ENCODE assay signal across 8 mouse cellular contexts in the genomic region with DNA sequence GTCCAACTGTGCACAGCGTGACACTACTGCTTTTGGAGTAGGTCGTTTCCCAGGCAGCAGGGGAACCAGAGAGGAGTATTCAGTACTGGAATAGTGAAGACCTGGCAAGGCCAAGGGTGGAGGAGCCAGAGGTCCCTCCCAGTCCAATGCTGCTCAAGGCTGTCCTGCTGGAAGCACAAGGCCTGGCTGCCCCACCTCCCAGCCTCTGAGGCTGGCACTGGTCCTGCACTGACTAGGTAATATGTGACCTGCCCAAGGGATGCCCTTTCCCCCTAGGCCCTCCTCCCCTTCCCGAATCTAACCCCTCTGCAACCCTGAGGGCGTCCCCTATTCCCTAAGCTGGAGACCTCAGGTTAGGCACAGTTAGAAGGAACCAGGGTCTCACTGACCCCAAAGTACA. TPM values are rescaled to one million over a fixed set of nuclear protein-coding genes. Genes with fewer than 3 reads are reported as not detected.
DNase-seq lines count a peak whose midpoint lies in the region; ATAC-seq and TF ChIP-seq lines count a peak whose summit lies in the region.

No protein-coding gene starts in this region.

- no peak overlapping the region for H3K9ac ChIP-seq in heart, adult 2 months (ENCODE audit: low read depth, low read length)
- no peak overlapping the region for H3K9ac ChIP-seq in hindbrain, embryonic 11.5 days (ENCODE audit: low read depth, low read length)
- H3K9ac ChIP-seq in limb, embryonic 12.5 days (replicated peaks) = peak overlapping the region; percentile 75; the same call in 1 of the 2 replicates

- H3K4me3 ChIP-seq in heart, embryonic 10.5 days = peak overlapping the region; percentile 69
- H3K4me3 ChIP-seq in heart, adult 2 months = no peak overlapping the region
- H3K4me3 ChIP-seq in hindbrain, embryonic 11.5 days (ENCODE audit: low read depth, low read length) = peak overlapping the region; percentile 41; the same call in 1 of the 2 replicates
- H3K4me3 ChIP-seq in limb, embryonic 12.5 days (replicated peaks) = peak overlapping the region; percentile 65

- no peak for DNase-seq in heart, embryonic 10.5 days (ENCODE audit: low spot score)
- DNase-seq in heart, adult 2 months = no peak
- DNase-seq in adipocyte (ENCODE audit: low spot score) = peak; percentile 44
- DNase-seq in hindbrain, embryonic 11.5 days (ENCODE audit: low spot score) = no peak
- DNase-seq in B cell, adult 2 months = no peak
- DNase-seq in cerebellum, adult 11 months = no peak
- DNase-seq in c-Kit-positive CD71-positive TER-119-positive erythroid progenitor cells, embryonic 14.5 days (ENCODE audit: low spot score) = no peak

- peak overlapping the region; percentile 12 for H3K4me2 ChIP-seq in hindbrain, embryonic 11.5 days (replicated peaks; ENCODE audit: low read depth, low read length)
- H3K4me2 ChIP-seq in limb, embryonic 12.5 days = peak overlapping the region; percentile 77

- TF ChIP-seq POLR2A in heart, adult 2 months (IDR thresholded peaks at IDR 0.05; ENCODE audit: insufficient read depth, low read depth, low read length) = no peak

- no peak for ATAC-seq in hindbrain, embryonic 11.5 days (ENCODE audit: low FRiP score)
- ATAC-seq in limb, embryonic 12.5 days (ENCODE audit: insufficient number of reproducible peaks, insufficient read depth, low FRiP score, low TSS enrichment, low read depth) = no peak

- no peaks in the 10 kb centered on the region for H3K36me3 ChIP-seq in heart, embryonic 10.5 days
- no peaks in the 10 kb centered on the region for H3K36me3 ChIP-seq in heart, adult 2 months (ENCODE audit: control insufficient read depth, insufficient read depth, low read length)
- no peaks in the 10 kb centered on the region for H3K36me3 ChIP-seq in hindbrain, embryonic 11.5 days (ENCODE audit: control insufficient read depth, insufficient read depth, low read length)
- no peaks in the 10 kb centered on the region for H3K36me3 ChIP-seq in limb, embryonic 12.5 days

- 52% methylated on average over 4 of the region's 4 CpGs for WGBS in heart, embryonic 10.5 days
- WGBS in heart, adult 2 months = 56% methylated on average over 4 of the region's 4 CpGs
- 39% methylated on average over 4 of the region's 4 CpGs for WGBS in hindbrain, embryonic 11.5 days
- 37% methylated on average over 4 of the region's 4 CpGs for WGBS in limb, embryonic 12.5 days

- no peak for TF ChIP-seq CTCF in heart, adult 2 months (IDR thresholded peaks at IDR 0.05)

- peaks cover 92% of the 10 kb centered on the region for H3K27me3 ChIP-seq in heart, embryonic 10.5 days (ENCODE audit: insufficient read depth, poor library complexity, severe bottlenecking)
- H3K27me3 ChIP-seq in heart, adult 2 months (ENCODE audit: control insufficient read depth, insufficient read depth, low read length) = 0 out of 2 replicates have a peak, but pooled peaks cover 2% of the 10 kb centered on the region
- H3K27me3 ChIP-seq in hindbrain, embryonic 11.5 days (ENCODE audit: control insufficient read depth, insufficient read depth, low read length) = peaks cover 78% of the 10 kb centered on the region
- peaks cover 64% of the 10 kb centered on the region for H3K27me3 ChIP-seq in limb, embryonic 12.5 days

- H3K9me3 ChIP-seq in heart, embryonic 10.5 days = no peaks in the 10 kb centered on the region
- H3K9me3 ChIP-seq in hindbrain, embryonic 11.5 days (ENCODE audit: control insufficient read depth, low read length) = no peaks in the 10 kb centered on the region
- H3K9me3 ChIP-seq in limb, embryonic 12.5 days = no peaks in the 10 kb centered on the region

- no peaks in the 10 kb centered on the region for H3K79me2 ChIP-seq in heart, adult 2 months (replicated peaks; ENCODE audit: control insufficient read depth, insufficient read depth, low read length)

- H3K27ac ChIP-seq in heart, embryonic 10.5 days = no peak overlapping the region
- H3K27ac ChIP-seq in heart, adult 2 months = no peak overlapping the region
- H3K27ac ChIP-seq in hindbrain, embryonic 11.5 days (ENCODE audit: low read depth, low read length) = no peak overlapping the region
- peak overlapping the region; percentile 66; the same call in 1 of the 2 replicates for H3K27ac ChIP-seq in limb, embryonic 12.5 days

- no peak for TF ChIP-seq EP300 in heart, adult 2 months (IDR thresholded peaks at IDR 0.05; ENCODE audit: insufficient read depth, low read depth, low read length)

- intact Hi-C loops in heart, adult 2 months (cut with DNase I) = no loop called here

- peaks cover 61% of the 10 kb centered on the region for H3K4me1 ChIP-seq in heart, embryonic 10.5 days
- H3K4me1 ChIP-seq in heart, adult 2 months (ENCODE audit: control insufficient read depth, insufficient read depth, low read length) = no peaks in the 10 kb centered on the region
- H3K4me1 ChIP-seq in hindbrain, embryonic 11.5 days (replicated peaks; ENCODE audit: control insufficient read depth, insufficient read depth, low read length) = peaks cover 23% of the 10 kb centered on the region
- H3K4me1 ChIP-seq in limb, embryonic 12.5 days (replicated peaks) = peaks cover 74% of the 10 kb centered on the region

RNA-seq across cellular contexts. Expression of a gene that starts 25.1 kb away (rescaled TPM):
- 4.0 and 6.0 TPM in 2 replicates for polyA plus RNA-seq in heart, embryonic 10.5 days (2016; fragmentation: Nextera tagmentation; extraction: Ambion mirVana)
- 10 to 100 TPM; 60.1 to 60.8 TPM for total RNA-seq in heart, adult 2 months (2021)
- 6.6 and 9.5 TPM in 2 replicates for polyA plus RNA-seq in heart, adult 2 months (2012; rRNA removed)
- polyA plus RNA-seq in hindbrain, embryonic 11.5 days (2014; fragmentation: Nextera tagmentation; extraction: Ambion mirVana) = 12.6 and 14.8 TPM in 2 replicates
- polyA plus RNA-seq in limb, embryonic 12.5 days (2016; fragmentation: Nextera tagmentation; extraction: Ambion mirVana) = 12.1 and 13.6 TPM in 2 replicates
